In genomic region chr13:52017598-52018190, GRCm38 (mm10) we compare ENCODE assay signal across 15 mouse cellular contexts.
DNase-seq lines count a peak whose midpoint lies in the region; ATAC-seq and TF ChIP-seq lines count a peak whose summit lies in the region.
"Had no signal": no experiment of that assay in that cellular context is flagged by ENCODE, and none has a peak within 500 bp of the region (broad histone marks: within the 10 kb centered on the region; RNA-seq: fewer than 3 reads in every experiment).

No protein-coding gene starts in this region.

- no peaks in the 10 kb centered on the region for H3K9me3 ChIP-seq in forebrain, embryonic 14.5 days (replicated peaks; ENCODE audit: control insufficient read depth, low read length)
- no peaks in the 10 kb centered on the region for H3K9me3 ChIP-seq in forebrain, embryonic 10.5 days
- no peaks in the 10 kb centered on the region for H3K9me3 ChIP-seq in midbrain, postnatal 0 days (ENCODE audit: low read length)
- H3K9me3 ChIP-seq in midbrain, embryonic 13.5 days, result no peaks in the 10 kb centered on the region
- no peaks in the 10 kb centered on the region for H3K9me3 ChIP-seq in limb, embryonic 10.5 days (replicated peaks)
- no peaks in the 10 kb centered on the region for H3K9me3 ChIP-seq in forebrain, postnatal 0 days (ENCODE audit: low read length)
- no peaks in the 10 kb centered on the region for H3K9me3 ChIP-seq in forebrain, embryonic 13.5 days (replicated peaks)
- H3K9me3 ChIP-seq: liver, embryonic 15.5 days; midbrain, embryonic 10.5 days had no signal

- peak; percentile 34 for DNase-seq in forebrain, embryonic 14.5 days (ENCODE audit: low spot score)
- no peak for DNase-seq in forebrain, embryonic 10.5 days (ENCODE audit: extremely low spot score, low spot score)
- peak; percentile 45 for DNase-seq in midbrain, postnatal 0 days (ENCODE audit: low spot score)
- DNase-seq in brain, adult 2 months (ENCODE audit: low read depth, low spot score), result peak; percentile 68
- DNase-seq in limb, embryonic 10.5 days (ENCODE audit: low spot score), result no peak
- DNase-seq in forebrain, postnatal 0 days, result no peak
- DNase-seq: gastrocnemius, adult 2 months; heart, postnatal 36 days; kidney, adult 9 months; spleen, adult 18-20 months; thymus, postnatal 36 days had no signal

- H3K4me3 ChIP-seq in forebrain, embryonic 14.5 days (ENCODE audit: low read depth, low read length), result no peak overlapping the region
- no peak overlapping the region for H3K4me3 ChIP-seq in forebrain, embryonic 10.5 days
- H3K4me3 ChIP-seq in midbrain, postnatal 0 days (ENCODE audit: low read depth, low read length), result no peak overlapping the region
- no peak overlapping the region for H3K4me3 ChIP-seq in midbrain, embryonic 13.5 days (replicated peaks)
- no peak overlapping the region for H3K4me3 ChIP-seq in limb, embryonic 10.5 days
- no peak overlapping the region for H3K4me3 ChIP-seq in forebrain, postnatal 0 days (ENCODE audit: low read depth, low read length)
- no peak overlapping the region for H3K4me3 ChIP-seq in forebrain, embryonic 13.5 days
- H3K4me3 ChIP-seq: gastrocnemius, adult 2 months; liver, embryonic 15.5 days; midbrain, embryonic 10.5 days had no signal

- no peak for TF ChIP-seq CTCF in midbrain, postnatal 0 days (IDR thresholded peaks at IDR 0.05)
- no peak for TF ChIP-seq CTCF in forebrain, postnatal 0 days (IDR thresholded peaks at IDR 0.05; ENCODE audit: low read depth)

- H3K4me2 ChIP-seq in forebrain, embryonic 14.5 days (ENCODE audit: low read length), result no peak overlapping the region
- H3K4me2 ChIP-seq in midbrain, postnatal 0 days (ENCODE audit: low read depth, low read length, poor library complexity, severe bottlenecking), result no peak overlapping the region
- H3K4me2 ChIP-seq in midbrain, embryonic 13.5 days (replicated peaks), result no peak overlapping the region
- no peak overlapping the region for H3K4me2 ChIP-seq in forebrain, postnatal 0 days (ENCODE audit: low read depth)
- H3K4me2 ChIP-seq in forebrain, embryonic 13.5 days, result no peak overlapping the region
- H3K4me2 ChIP-seq: liver, embryonic 15.5 days had no signal

- H3K27ac ChIP-seq in forebrain, embryonic 14.5 days (ENCODE audit: low read depth, low read length), result no peak overlapping the region
- no peak overlapping the region for H3K27ac ChIP-seq in forebrain, embryonic 10.5 days
- no peak overlapping the region for H3K27ac ChIP-seq in midbrain, postnatal 0 days (ENCODE audit: low read depth, low read length)
- no peak overlapping the region for H3K27ac ChIP-seq in midbrain, embryonic 13.5 days
- H3K27ac ChIP-seq in limb, embryonic 10.5 days, result peak overlapping the region; percentile 42; the same call in 1 of the 2 replicates
- no peak overlapping the region for H3K27ac ChIP-seq in forebrain, postnatal 0 days (ENCODE audit: low read depth, low read length)
- H3K27ac ChIP-seq in forebrain, embryonic 13.5 days, result no peak overlapping the region
- H3K27ac ChIP-seq: gastrocnemius, adult 2 months; liver, embryonic 15.5 days; midbrain, embryonic 10.5 days had no signal

- ATAC-seq in forebrain, embryonic 14.5 days, result no peak
- no peak for ATAC-seq in midbrain, postnatal 0 days (ENCODE audit: low FRiP score)
- no peak for ATAC-seq in midbrain, embryonic 13.5 days
- no peak for ATAC-seq in forebrain, postnatal 0 days
- no peak for ATAC-seq in forebrain, embryonic 13.5 days

- H3K36me3 ChIP-seq in forebrain, embryonic 14.5 days (ENCODE audit: control insufficient read depth, insufficient read depth, low read length), result no peaks in the 10 kb centered on the region
- no peaks in the 10 kb centered on the region for H3K36me3 ChIP-seq in forebrain, embryonic 10.5 days (replicated peaks)
- H3K36me3 ChIP-seq in midbrain, postnatal 0 days (ENCODE audit: insufficient read depth, low read length), result no peaks in the 10 kb centered on the region
- no peaks in the 10 kb centered on the region for H3K36me3 ChIP-seq in midbrain, embryonic 13.5 days
- no peaks in the 10 kb centered on the region for H3K36me3 ChIP-seq in limb, embryonic 10.5 days
- no peaks in the 10 kb centered on the region for H3K36me3 ChIP-seq in forebrain, postnatal 0 days (ENCODE audit: insufficient read depth)
- H3K36me3 ChIP-seq in forebrain, embryonic 13.5 days (ENCODE audit: poor library complexity, severe bottlenecking), result no peaks in the 10 kb centered on the region
- H3K36me3 ChIP-seq: liver, embryonic 15.5 days; midbrain, embryonic 10.5 days had no signal

- WGBS in forebrain, embryonic 14.5 days, result 79% methylated on average over 11 of the region's 11 CpGs
- 89% methylated on average over 11 of the region's 11 CpGs for WGBS in forebrain, embryonic 10.5 days
- WGBS in midbrain, postnatal 0 days, result 82% methylated on average over 11 of the region's 11 CpGs
- WGBS in midbrain, embryonic 13.5 days, result 86% methylated on average over 11 of the region's 11 CpGs
- WGBS in limb, embryonic 10.5 days, result 90% methylated on average over 11 of the region's 11 CpGs
- WGBS in forebrain, postnatal 0 days, result 80% methylated on average over 11 of the region's 11 CpGs
- 76% methylated on average over 11 of the region's 11 CpGs for WGBS in forebrain, embryonic 13.5 days

- no peaks in the 10 kb centered on the region for H3K27me3 ChIP-seq in forebrain, embryonic 14.5 days (replicated peaks; ENCODE audit: control insufficient read depth, insufficient read depth, low read length)
- H3K27me3 ChIP-seq in forebrain, embryonic 10.5 days (ENCODE audit: poor library complexity, severe bottlenecking), result peaks cover 46% of the 10 kb centered on the region
- H3K27me3 ChIP-seq in midbrain, postnatal 0 days (ENCODE audit: insufficient read depth, low read length), result no peaks in the 10 kb centered on the region
- peaks cover 26% of the 10 kb centered on the region; the same call in 1 of the 2 replicates for H3K27me3 ChIP-seq in midbrain, embryonic 13.5 days
- no peaks in the 10 kb centered on the region for H3K27me3 ChIP-seq in limb, embryonic 10.5 days (ENCODE audit: low read depth, poor library complexity, severe bottlenecking)
- no peaks in the 10 kb centered on the region for H3K27me3 ChIP-seq in forebrain, postnatal 0 days (ENCODE audit: insufficient read depth, low read length)
- H3K27me3 ChIP-seq in forebrain, embryonic 13.5 days, result no peaks in the 10 kb centered on the region; the same call in 1 of the 2 replicates
- H3K27me3 ChIP-seq: liver, embryonic 15.5 days had no signal

- peaks cover 23% of the 10 kb centered on the region for H3K4me1 ChIP-seq in forebrain, embryonic 14.5 days (ENCODE audit: control insufficient read depth, insufficient read depth, low read length)
- peaks cover 62% of the 10 kb centered on the region for H3K4me1 ChIP-seq in forebrain, embryonic 10.5 days
- H3K4me1 ChIP-seq in midbrain, postnatal 0 days (ENCODE audit: insufficient read depth, low read length), result peaks cover 11% of the 10 kb centered on the region; the same call in 1 of the 2 replicates
- peaks cover 48% of the 10 kb centered on the region for H3K4me1 ChIP-seq in midbrain, embryonic 13.5 days (replicated peaks)
- H3K4me1 ChIP-seq in limb, embryonic 10.5 days, result peaks cover 58% of the 10 kb centered on the region
- H3K4me1 ChIP-seq in forebrain, postnatal 0 days (ENCODE audit: insufficient read depth), result peaks cover 14% of the 10 kb centered on the region; the same call in 1 of the 2 replicates
- H3K4me1 ChIP-seq in forebrain, embryonic 13.5 days, result peaks cover 45% of the 10 kb centered on the region

- H3K9ac ChIP-seq in forebrain, embryonic 14.5 days (ENCODE audit: low read length), result no peak overlapping the region
- H3K9ac ChIP-seq in midbrain, postnatal 0 days (replicated peaks; ENCODE audit: low read length, poor library complexity, severe bottlenecking), result no peak overlapping the region
- no peak overlapping the region for H3K9ac ChIP-seq in midbrain, embryonic 13.5 days (replicated peaks)
- H3K9ac ChIP-seq in forebrain, postnatal 0 days, result no peak overlapping the region
- no peak overlapping the region for H3K9ac ChIP-seq in forebrain, embryonic 13.5 days
- H3K9ac ChIP-seq: liver, embryonic 15.5 days had no signal

Comparison
In these comparisons a context has a peak if more than half of its experiments do, and no peak if none do; other contexts are left out.
1. DNase-seq: peak in forebrain, embryonic 14.5 days (single experiment), midbrain, postnatal 0 days (single experiment) and brain, adult 2 months (single experiment); none in forebrain, embryonic 10.5 days (single experiment), limb, embryonic 10.5 days (single experiment) and forebrain, postnatal 0 days (single experiment).